Mouse (Mus musculus) stomach, embryonic 14.5 days (tissue): ENCODE data around the gene Gabpa. TPM values are rescaled to one million over a fixed set of nuclear protein-coding genes. Genes with fewer than 3 reads are reported as not detected.

Experiments used
- ATAC-seq: fragments of 200-750 bp; cut with Nextera tagmentation; 2 replicates; pipeline ENCODE4 v1.8.0; 2017; ENCODE audit warnings: low read depth, moderate TSS enrichment; ENCODE audit not compliant: insufficient number of reproducible peaks, insufficient read depth, low FRiP score
- H3K27ac ChIP-seq: fragments of 300-500 bp; sonication (generic); 2 replicates; pipeline ENCODE4 v1.5.1; 2014; ENCODE audit warnings: mild to moderate bottlenecking, low read length, moderate library complexity, mixed read lengths
- H3K27me3 ChIP-seq: fragments of 300-500 bp; sonication (generic); 2 replicates; pipeline ENCODE4 v1.6.1; 2014; ENCODE audit warnings: low read length, control low read depth, mixed read lengths; ENCODE audit not compliant: control insufficient read depth, insufficient read depth
- H3K36me3 ChIP-seq: fragments of 300-500 bp; sonication (generic); 2 replicates; pipeline ENCODE4 v1.6.1; 2014; ENCODE audit warnings: mild to moderate bottlenecking, control low read depth, low read length, moderate library complexity, mixed read lengths; ENCODE audit not compliant: control insufficient read depth, insufficient read depth
- H3K4me1 ChIP-seq: fragments of 300-500 bp; sonication (generic); 2 replicates; pipeline ENCODE4 v1.6.1; 2014; ENCODE audit warnings: low read length, control low read depth, mixed read lengths; ENCODE audit not compliant: control insufficient read depth, insufficient read depth
- H3K4me2 ChIP-seq: fragments of 300-500 bp; sonication (generic); replicated peaks from 2 replicates; pipeline ENCODE4 v1.6.1; 2014; ENCODE audit warnings: low read depth, low read length, control low read depth
- H3K4me3 ChIP-seq: fragments of 300-500 bp; sonication (generic); 2 replicates; pipeline ENCODE4 v1.5.1; 2014; ENCODE audit warnings: low read depth, low read length, control low read depth
- H3K9ac ChIP-seq: fragments of 300-500 bp; sonication (generic); replicated peaks from 2 replicates; pipeline ENCODE4 v1.6.1; 2014; ENCODE audit warnings: low read depth, mild to moderate bottlenecking, control low read depth, low read length, moderate library complexity, mixed read lengths
- H3K9me3 ChIP-seq: fragments of 300-500 bp; sonication (generic); 2 replicates; pipeline ENCODE4 v1.6.1; 2016; ENCODE audit warnings: low read depth, low read length, control low read depth; ENCODE audit not compliant: control insufficient read depth
- WGBS: fragments of 180-500 bp; shearing (Covaris S2); extraction: QIAGEN DNeasy Blood & Tissue Kit; methylation state at CpG from one replicate; pipeline ENCODE4 v1.1.7; 2014; 5-methylcytosine and 5-hydroxymethylcytosine counted together
- polyA plus RNA-seq: library from polyadenylated mRNA; unstranded; fragments of >200 nt; fragmentation: Nextera tagmentation; extraction: Ambion mirVana; gene quantifications from 2 replicates; pipeline ENCODE4 v1.2.1, GENCODE M21; 2014

The Gabpa gene
- polyA plus RNA-seq, 1 experiment from 2014 or later, result 39.1 TPM

GRCm38 (mm10) chr16:84911477-84912165, 76.9 kb downstream of the Gabpa start:
- H3K4me1 ChIP-seq, result no peaks in the 10 kb centered on the region
- no peak for ATAC-seq
- no peak overlapping the region for H3K9ac ChIP-seq
- no peaks in the 10 kb centered on the region for H3K36me3 ChIP-seq
- H3K27me3 ChIP-seq, result no peaks in the 10 kb centered on the region
- WGBS, result 92% methylated on average over 8 of the region's 8 CpGs
- no peaks in the 10 kb centered on the region for H3K9me3 ChIP-seq
- H3K4me3 ChIP-seq, result no peak overlapping the region
- H3K27ac ChIP-seq, result no peak overlapping the region
- H3K4me2 ChIP-seq, result no peak overlapping the region

Other genes starting within 250 kb of the Gabpa start
- 45.9 and 47.4 TPM in 2 replicates for gene Mrpl39, start 99.2 kb upstream of the Gabpa start, polyA plus RNA-seq
- gene Jam2, start 60.8 kb upstream of the Gabpa start, polyA plus RNA-seq, result 5.2 and 6.1 TPM in 2 replicates
- 856 and 951 TPM in 2 replicates for gene Atp5j, start 700 bp downstream of the Gabpa start, polyA plus RNA-seq